Mouse (Mus musculus) limb, embryonic 12.5 days (tissue): ENCODE data around the gene Vstm4. TPM values are rescaled to one million over a fixed set of nuclear protein-coding genes. Genes with fewer than 3 reads are reported as not detected.

Experiments
- ATAC-seq: fragments of 200-750 bp; cut with Nextera tagmentation; 2 replicates; pipeline ENCODE4 v1.8.0; 2017; ENCODE audit warnings: low read depth, moderate TSS enrichment; ENCODE audit not compliant: insufficient number of reproducible peaks, insufficient read depth, low FRiP score, low TSS enrichment
- H3K27ac ChIP-seq: fragments of 300-500 bp; sonication (generic); 2 replicates; pipeline ENCODE4 v1.5.1; 2016; ENCODE audit warnings: mild to moderate bottlenecking, moderate library complexity
- H3K27me3 ChIP-seq: fragments of 300-500 bp; sonication (generic); 2 replicates; pipeline ENCODE4 v1.6.1; 2016; ENCODE audit warnings: mild to moderate bottlenecking, moderate library complexity
- H3K36me3 ChIP-seq: fragments of 300-500 bp; sonication (generic); 2 replicates; pipeline ENCODE4 v1.6.1; 2016; ENCODE audit warnings: mild to moderate bottlenecking, moderate library complexity
- H3K4me1 ChIP-seq: fragments of 300-500 bp; sonication (generic); replicated peaks from 2 replicates; pipeline ENCODE4 v1.6.1; 2016
- H3K4me2 ChIP-seq: fragments of 300-500 bp; sonication (generic); 2 replicates; pipeline ENCODE4 v1.6.1; 2016; ENCODE audit warnings: mild to moderate bottlenecking, moderate library complexity
- H3K4me3 ChIP-seq: fragments of 300-500 bp; sonication (generic); replicated peaks from 2 replicates; pipeline ENCODE4 v1.5.1; 2016; ENCODE audit warnings: mild to moderate bottlenecking
- H3K9ac ChIP-seq: fragments of 300-500 bp; sonication (generic); replicated peaks from 2 replicates; pipeline ENCODE4 v1.6.1; 2016; ENCODE audit warnings: mild to moderate bottlenecking, moderate library complexity
- H3K9me3 ChIP-seq: fragments of 300-500 bp; sonication (generic); 2 replicates; pipeline ENCODE4 v1.6.1; 2016; ENCODE audit warnings: mild to moderate bottlenecking, moderate library complexity
- WGBS: fragments of 180-500 bp; shearing (Covaris S2); methylation state at CpG from one replicate; pipeline ENCODE4 v1.1.7; 2016; 5-methylcytosine and 5-hydroxymethylcytosine counted together
- polyA plus RNA-seq: library from polyadenylated mRNA; unstranded; fragments of >200 nt; fragmentation: Nextera tagmentation; extraction: Ambion mirVana; gene quantifications from 2 replicates; pipeline ENCODE4 v1.2.1, GENCODE M21; 2016

Gene Vstm4
- polyA plus RNA-seq, 1 experiment from 2014 or later, result 7.0 TPM

GRCm38 (mm10) chr14:32827165-32827564 lies 29.4 kb upstream of the Vstm4 start:
- WGBS, result 58% methylated on average over 4 of the region's 4 CpGs
- Histone ChIP-seq H3K27ac (no peak overlapping the region), H3K36me3 (no peaks in the 10 kb centered on the region), H3K9ac (no peak overlapping the region), H3K27me3 (no peaks in the 10 kb centered on the region), H3K4me1 (peaks cover 28% of the 10 kb centered on the region), H3K4me3 (no peak overlapping the region), H3K4me2 (no peak overlapping the region), H3K9me3 (0 out of 2 replicates have a peak, but pooled peaks cover 3% of the 10 kb centered on the region)
- no peak for ATAC-seq

- Histone ChIP-seq H3K9ac (no peak overlapping the region), H3K27me3 (no peaks in the 10 kb centered on the region), H3K27ac (0 out of 2 replicates have a peak overlapping the region, but pooled peaks have one; percentile 7), H3K36me3 (no peaks in the 10 kb centered on the region), H3K9me3 (0 out of 2 replicates have a peak, but pooled peaks cover 3% of the 10 kb centered on the region), H3K4me3 (no peak overlapping the region), H3K4me2 (no peak overlapping the region), H3K4me1 (peaks cover 28% of the 10 kb centered on the region)
- ATAC-seq, result no peak
- 49% methylated on average over 6 of the region's 6 CpGs for WGBS
Observed at GRCm38 (mm10) chr14:32827994-32828650, 28.4 kb upstream of the Vstm4 start.

GRCm38 (mm10) chr14:32833847-32834246 lies 22.7 kb upstream of the Vstm4 start, which contains the start of gene Fam170b:
Gene Fam170b, plus strand, starts transcription at chr14:32833962.
- H3K4me2 ChIP-seq, result no peak within 1 kb of the TSS
- H3K36me3 ChIP-seq, result no peaks in the 10 kb centered on the region
- H3K4me3 ChIP-seq, result no peak within 1 kb of the TSS
- no peaks in the 10 kb centered on the region for H3K4me1 ChIP-seq
- WGBS, result 73% methylated on average over 8 of the region's 8 CpGs
- ATAC-seq, result no peak
- 0 out of 2 replicates have a peak, but pooled peaks cover 3% of the 10 kb centered on the region for H3K9me3 ChIP-seq
- no peak within 1 kb of the TSS for H3K27ac ChIP-seq
- no peak within 1 kb of the TSS for H3K9ac ChIP-seq
- no peaks in the 10 kb centered on the region for H3K27me3 ChIP-seq

GRCm38 (mm10) chr14:32835181-32835580 lies 21.4 kb upstream of the Vstm4 start:
- no peak overlapping the region for H3K27ac ChIP-seq
- H3K9ac ChIP-seq, result no peak overlapping the region
- H3K9me3 ChIP-seq, result 0 out of 2 replicates have a peak, but pooled peaks cover 3% of the 10 kb centered on the region
- no peak overlapping the region for H3K4me2 ChIP-seq
- ATAC-seq, result no peak
- H3K27me3 ChIP-seq, result no peaks in the 10 kb centered on the region
- H3K4me1 ChIP-seq, result no peaks in the 10 kb centered on the region
- H3K36me3 ChIP-seq, result no peaks in the 10 kb centered on the region
- H3K4me3 ChIP-seq, result no peak overlapping the region
- 81% methylated on average over 14 of the region's 14 CpGs for WGBS

GRCm38 (mm10) chr14:32835596-32835995 lies 21.0 kb upstream of the Vstm4 start:
- H3K9ac ChIP-seq, result no peak overlapping the region
- no peak overlapping the region for H3K27ac ChIP-seq
- H3K4me3 ChIP-seq, result no peak overlapping the region
- H3K27me3 ChIP-seq, result no peaks in the 10 kb centered on the region
- no peak for ATAC-seq
- WGBS, result 90% methylated on average over 14 of the region's 14 CpGs
- no peaks in the 10 kb centered on the region for H3K4me1 ChIP-seq
- H3K36me3 ChIP-seq, result no peaks in the 10 kb centered on the region
- 0 out of 2 replicates have a peak, but pooled peaks cover 3% of the 10 kb centered on the region for H3K9me3 ChIP-seq
- H3K4me2 ChIP-seq, result no peak overlapping the region

- 87% methylated on average over 11 of the region's 11 CpGs for WGBS
- H3K4me1 ChIP-seq, result no peaks in the 10 kb centered on the region
- ATAC-seq, result no peak
- no peak overlapping the region for H3K9ac ChIP-seq
- no peaks in the 10 kb centered on the region for H3K27me3 ChIP-seq
- no peaks in the 10 kb centered on the region for H3K36me3 ChIP-seq
- no peak overlapping the region for H3K27ac ChIP-seq
- H3K4me3 ChIP-seq, result no peak overlapping the region
- H3K9me3 ChIP-seq, result no peaks in the 10 kb centered on the region
- H3K4me2 ChIP-seq, result no peak overlapping the region
Observed at GRCm38 (mm10) chr14:32836191-32836590, 20.4 kb upstream of the Vstm4 start.

GRCm38 (mm10) chr14:32842052-32842451 lies 14.5 kb upstream of the Vstm4 start:
- no peaks in the 10 kb centered on the region for H3K4me1 ChIP-seq
- H3K4me3 ChIP-seq, result no peak overlapping the region
- H3K27me3 ChIP-seq, result no peaks in the 10 kb centered on the region
- no peak for ATAC-seq
- no peaks in the 10 kb centered on the region for H3K9me3 ChIP-seq
- no peak overlapping the region for H3K27ac ChIP-seq
- no peak overlapping the region for H3K9ac ChIP-seq
- H3K36me3 ChIP-seq, result no peaks in the 10 kb centered on the region
- no peak overlapping the region for H3K4me2 ChIP-seq

GRCm38 (mm10) chr14:32854059-32854458 lies 2.5 kb upstream of the Vstm4 start:
- no peak overlapping the region for H3K4me3 ChIP-seq
- ATAC-seq, result no peak
- 93% methylated on average over 4 of the region's 4 CpGs for WGBS
- H3K4me2 ChIP-seq, result no peak overlapping the region
- no peaks in the 10 kb centered on the region for H3K9me3 ChIP-seq
- no peak overlapping the region for H3K9ac ChIP-seq
- H3K27me3 ChIP-seq, result peaks cover 29% of the 10 kb centered on the region
- H3K36me3 ChIP-seq, result no peaks in the 10 kb centered on the region
- H3K4me1 ChIP-seq, result no peaks in the 10 kb centered on the region
- H3K27ac ChIP-seq, result no peak overlapping the region

GRCm38 (mm10) chr14:32856246-32856645 lies 310 bp upstream of the Vstm4 start:
- no peak for ATAC-seq
- H3K36me3 ChIP-seq, result no peaks in the 10 kb centered on the region
- peak overlapping the region; percentile 77 for H3K4me2 ChIP-seq
- H3K9me3 ChIP-seq, result no peaks in the 10 kb centered on the region
- peak overlapping the region; percentile 52 for H3K4me3 ChIP-seq
- H3K4me1 ChIP-seq, result peaks cover 4% of the 10 kb centered on the region
- no peak overlapping the region for H3K27ac ChIP-seq
- H3K9ac ChIP-seq, result peak overlapping the region; percentile 71; the same call in 1 of the 2 replicates
- H3K27me3 ChIP-seq, result peaks cover 38% of the 10 kb centered on the region
- WGBS, result 36% methylated on average over 5 of the region's 5 CpGs

GRCm38 (mm10) chr14:32858361-32858760 lies 1.8 kb downstream of the Vstm4 start:
- no peak for ATAC-seq
- Histone ChIP-seq H3K9ac (no peak overlapping the region), H3K4me1 (peaks cover 9% of the 10 kb centered on the region), H3K36me3 (no peaks in the 10 kb centered on the region), H3K9me3 (no peaks in the 10 kb centered on the region), H3K27me3 (peaks cover 38% of the 10 kb centered on the region), H3K4me3 (no peak overlapping the region), H3K4me2 (no peak overlapping the region), H3K27ac (no peak overlapping the region)
- WGBS, result 91% methylated on average over 10 of the region's 10 CpGs

GRCm38 (mm10) chr14:32858941-32859510 lies 2.5 kb downstream of the Vstm4 start:
- H3K4me1 ChIP-seq, result peaks cover 9% of the 10 kb centered on the region
- no peaks in the 10 kb centered on the region for H3K9me3 ChIP-seq
- no peak for ATAC-seq
- WGBS, result 81% methylated on average over 6 of the region's 6 CpGs
- no peak overlapping the region for H3K9ac ChIP-seq
- H3K27me3 ChIP-seq, result peaks cover 38% of the 10 kb centered on the region
- H3K27ac ChIP-seq, result no peak overlapping the region
- no peak overlapping the region for H3K4me2 ChIP-seq
- no peak overlapping the region for H3K4me3 ChIP-seq
- no peaks in the 10 kb centered on the region for H3K36me3 ChIP-seq
